Mouse (Mus musculus) hindbrain, embryonic 15.5 days (tissue): ENCODE results near the gene Olfr1232. TPM values are rescaled to one million over a fixed set of nuclear protein-coding genes. Genes with fewer than 3 reads are reported as not detected.

Experiments used
- ATAC-seq: fragments of 200-750 bp; cut with Nextera tagmentation; 2 replicates; pipeline ENCODE4 v1.8.0; 2017; ENCODE audit warnings: low read depth, moderate number of reproducible peaks, moderate TSS enrichment; ENCODE audit not compliant: low FRiP score
- H3K27ac ChIP-seq: fragments of 300-500 bp; sonication (generic); replicated peaks from 2 replicates; pipeline ENCODE4 v1.5.1; 2015; ENCODE audit warnings: mild to moderate bottlenecking, inconsistent platforms
- H3K27me3 ChIP-seq: fragments of 300-500 bp; sonication (generic); 2 replicates; pipeline ENCODE4 v1.6.1; 2015; ENCODE audit warnings: control low read depth, inconsistent platforms
- H3K36me3 ChIP-seq: fragments of 300-500 bp; sonication (generic); 2 replicates; pipeline ENCODE4 v1.6.1; 2015; ENCODE audit warnings: control low read depth, inconsistent platforms
- H3K4me1 ChIP-seq: fragments of 300-500 bp; sonication (generic); replicated peaks from 2 replicates; pipeline ENCODE4 v1.6.1; 2015; ENCODE audit warnings: control low read depth, inconsistent platforms
- H3K4me2 ChIP-seq: fragments of 300-500 bp; sonication (generic); 2 replicates; pipeline ENCODE4 v1.6.1; 2015; ENCODE audit warnings: moderate library complexity, mild to moderate bottlenecking, inconsistent platforms
- H3K4me3 ChIP-seq: fragments of 300-500 bp; sonication (generic); 2 replicates; pipeline ENCODE4 v1.5.1; 2015; ENCODE audit warnings: mild to moderate bottlenecking, inconsistent platforms
- H3K9ac ChIP-seq: fragments of 300-500 bp; sonication (generic); 2 replicates; pipeline ENCODE4 v1.6.1; 2015; ENCODE audit warnings: inconsistent platforms
- H3K9me3 ChIP-seq: fragments of 300-500 bp; sonication (generic); 2 replicates; pipeline ENCODE4 v1.6.1; 2016; ENCODE audit warnings: control low read depth, inconsistent platforms
- WGBS: fragments of 180-500 bp; shearing (Covaris S2); methylation state at CpG from one replicate; pipeline ENCODE4 v1.1.7; 2015; 5-methylcytosine and 5-hydroxymethylcytosine counted together
- polyA plus RNA-seq: library from polyadenylated mRNA; unstranded; fragments of >200 nt; fragmentation: Nextera tagmentation; extraction: Ambion mirVana; gene quantifications from 2 replicates; pipeline ENCODE4 v1.2.1, GENCODE M21; 2015

The Olfr1232 gene
- not detected in 2 replicates for polyA plus RNA-seq

DNA sequence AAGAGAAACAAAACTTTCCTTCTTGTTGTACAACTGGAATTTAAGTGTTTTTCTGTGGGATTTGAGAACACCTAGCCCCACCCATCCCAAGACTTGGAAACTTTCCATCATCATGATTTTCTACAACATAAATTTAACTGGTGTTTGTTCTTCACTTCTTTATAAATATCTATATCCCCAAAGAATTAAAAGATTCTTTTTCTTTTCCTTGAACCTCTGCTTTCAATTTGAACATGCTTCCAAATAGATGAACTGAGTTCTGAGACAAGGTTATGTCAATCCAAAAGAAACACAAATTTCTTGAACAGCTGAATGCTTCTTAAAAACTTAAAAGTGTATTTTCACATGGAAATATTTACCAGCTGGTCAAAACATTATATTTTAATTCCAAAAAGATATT is at the start of gene Olfr1232:
Gene Olfr1232, minus strand, starts transcription at position 101 of the 400 bp plus-strand sequence.
- Histone ChIP-seq H3K27me3 (no peaks in the 10 kb centered on the region), H3K9me3 (no peaks in the 10 kb centered on the region), H3K4me2 (no peak within 1 kb of the TSS), H3K9ac (no peak within 1 kb of the TSS), H3K36me3 (no peaks in the 10 kb centered on the region), H3K4me3 (no peak within 1 kb of the TSS), H3K27ac (no peak within 1 kb of the TSS), H3K4me1 (no peaks in the 10 kb centered on the region)
- ATAC-seq = no peak

DNA sequence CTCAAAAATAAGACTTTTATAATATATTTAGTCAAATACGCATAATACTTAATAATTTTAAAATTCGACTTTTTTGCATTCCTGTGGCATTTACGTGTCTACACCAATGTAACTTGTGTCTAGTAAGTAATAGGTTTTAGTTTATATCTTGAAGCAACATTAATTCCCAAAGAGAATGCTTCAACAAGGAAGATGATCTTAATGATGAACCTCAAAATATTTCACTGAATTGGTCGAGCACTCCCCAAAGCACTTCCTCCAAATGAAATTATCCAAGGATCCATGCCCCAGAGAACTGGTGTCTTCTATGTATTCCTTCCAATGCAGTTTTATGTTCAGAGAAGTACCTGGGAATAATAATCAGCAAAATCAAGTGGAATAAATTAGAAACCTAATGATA is 35.3 kb upstream of the Olfr1232 start, which contains the start of gene Olfr1234:
Gene Olfr1234, minus strand, starts transcription at position 101 of the 400 bp plus-strand sequence.
- Histone ChIP-seq H3K27me3 (no peaks in the 10 kb centered on the region), H3K4me3 (no peak within 1 kb of the TSS), H3K9me3 (no peaks in the 10 kb centered on the region), H3K4me1 (no peaks in the 10 kb centered on the region), H3K36me3 (no peaks in the 10 kb centered on the region), H3K9ac (no peak within 1 kb of the TSS), H3K27ac (no peak within 1 kb of the TSS), H3K4me2 (no peak within 1 kb of the TSS)
- 89% methylated on average over 4 of the region's 4 CpGs for WGBS
- no peak for ATAC-seq

DNA sequence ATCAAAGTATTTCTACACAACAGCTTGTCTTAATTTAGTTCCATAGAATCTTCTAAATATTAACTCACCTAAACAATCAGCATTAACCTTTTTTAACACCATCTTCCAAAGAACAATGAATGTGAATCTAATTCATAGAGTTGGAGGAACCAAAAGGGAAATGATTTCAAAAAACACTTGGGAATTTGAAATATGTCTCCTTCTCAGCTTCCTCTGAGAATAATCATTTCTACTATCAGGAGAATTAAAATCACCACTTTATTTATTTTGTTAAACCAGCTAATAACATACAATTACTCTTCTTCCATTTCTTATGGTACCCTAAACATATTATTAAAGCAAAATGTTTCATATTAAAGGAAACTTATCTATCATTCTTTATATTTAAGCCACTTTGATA is 12.8 kb upstream of the Olfr1232 start, which contains the start of gene Olfr1233:
Gene Olfr1233, minus strand, starts transcription at position 101 of the 400 bp plus-strand sequence.
- Histone ChIP-seq H3K4me3 (no peak within 1 kb of the TSS), H3K9ac (no peak within 1 kb of the TSS), H3K27me3 (no peaks in the 10 kb centered on the region), H3K9me3 (no peaks in the 10 kb centered on the region), H3K27ac (no peak within 1 kb of the TSS), H3K4me2 (no peak within 1 kb of the TSS), H3K36me3 (no peaks in the 10 kb centered on the region), H3K4me1 (no peaks in the 10 kb centered on the region)
- no peak for ATAC-seq

DNA sequence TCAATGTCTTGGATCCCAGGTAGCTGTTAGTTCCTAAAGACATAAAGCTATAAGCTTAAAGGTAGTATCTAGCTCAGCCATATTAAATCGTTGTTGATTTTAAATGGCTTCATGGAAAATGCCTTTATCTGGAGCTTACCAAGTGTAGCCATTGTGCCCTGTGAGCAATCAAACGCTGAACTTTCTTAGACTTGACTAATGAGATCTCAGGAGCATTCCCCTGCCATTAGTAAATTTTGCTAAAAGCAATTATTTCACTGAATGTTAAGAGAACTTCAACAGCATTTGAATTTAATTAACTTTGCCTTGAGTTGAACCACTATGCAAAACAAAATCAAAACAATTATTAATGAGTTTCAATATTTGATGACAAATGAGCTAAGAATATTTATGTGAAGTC is 22.5 kb downstream of the Olfr1232 start, which contains the start of gene Olfr1231:
Gene Olfr1231, minus strand, starts transcription at position 101 of the 400 bp plus-strand sequence.
- Histone ChIP-seq H3K27ac (no peak within 1 kb of the TSS), H3K9ac (no peak within 1 kb of the TSS), H3K4me2 (no peak within 1 kb of the TSS), H3K36me3 (no peaks in the 10 kb centered on the region), H3K27me3 (no peaks in the 10 kb centered on the region), H3K4me3 (no peak within 1 kb of the TSS), H3K9me3 (no peaks in the 10 kb centered on the region), H3K4me1 (no peaks in the 10 kb centered on the region)
- ATAC-seq = no peak
- 73% methylated on average over 2 of the region's 2 CpGs for WGBS

DNA sequence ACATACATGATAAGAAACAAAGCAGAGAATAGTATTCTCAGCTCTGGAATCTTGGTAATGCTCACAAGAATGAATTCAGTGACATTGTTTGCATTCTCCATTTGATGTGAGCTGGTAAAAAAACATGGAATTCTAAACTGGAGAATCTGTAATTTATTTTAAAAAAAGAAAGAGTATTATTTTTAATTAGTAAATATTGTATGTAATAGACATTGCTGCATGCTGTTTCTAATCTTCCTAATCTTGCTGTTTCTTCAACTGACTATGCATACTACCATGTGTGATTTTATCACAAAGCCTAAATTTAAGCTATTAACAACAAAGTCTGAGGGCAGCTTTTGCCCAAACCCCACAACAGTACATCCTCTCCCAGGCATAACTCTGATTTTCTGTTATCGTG is 32.3 kb downstream of the Olfr1232 start, which contains the start of gene Olfr1230:
Gene Olfr1230, minus strand, starts transcription at position 101 of the 400 bp plus-strand sequence.
- H3K4me1 ChIP-seq = no peaks in the 10 kb centered on the region
- H3K4me3 ChIP-seq = no peak within 1 kb of the TSS
- no peaks in the 10 kb centered on the region for H3K27me3 ChIP-seq
- ATAC-seq = no peak
- no peaks in the 10 kb centered on the region for H3K9me3 ChIP-seq
- no peak within 1 kb of the TSS for H3K9ac ChIP-seq
- WGBS = 87% methylated on average over 1 of the region's 1 CpGs
- H3K27ac ChIP-seq = no peak within 1 kb of the TSS
- H3K4me2 ChIP-seq = no peak within 1 kb of the TSS
- no peaks in the 10 kb centered on the region for H3K36me3 ChIP-seq

DNA sequence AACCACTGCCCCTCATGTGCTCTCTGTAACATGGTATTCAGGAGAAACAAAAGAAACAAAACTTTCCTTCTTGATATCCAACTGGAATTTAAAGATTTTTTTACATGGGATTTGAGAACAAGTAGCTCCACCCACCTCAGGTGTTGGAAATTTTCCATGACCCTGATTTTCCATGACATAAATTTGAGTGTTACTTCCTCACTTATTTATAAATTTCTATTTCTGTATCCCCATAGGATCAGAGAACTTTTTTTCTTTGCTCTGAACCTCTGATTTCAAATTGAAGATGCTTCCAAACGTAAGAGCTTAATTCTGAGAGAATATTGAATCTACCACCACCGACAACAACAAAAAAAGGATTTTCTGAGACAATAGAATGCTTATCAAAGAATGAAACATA is 41.6 kb downstream of the Olfr1232 start, which contains the start of gene Olfr1229:
Gene Olfr1229, minus strand, starts transcription at position 101 of the 400 bp plus-strand sequence.
- no peaks in the 10 kb centered on the region for H3K4me1 ChIP-seq
- 89% methylated on average over 2 of the region's 2 CpGs for WGBS
- no peaks in the 10 kb centered on the region for H3K27me3 ChIP-seq
- no peak within 1 kb of the TSS for H3K4me2 ChIP-seq
- H3K36me3 ChIP-seq = no peaks in the 10 kb centered on the region
- H3K4me3 ChIP-seq = no peak within 1 kb of the TSS
- no peak within 1 kb of the TSS for H3K27ac ChIP-seq
- ATAC-seq = no peak
- H3K9me3 ChIP-seq = no peaks in the 10 kb centered on the region
- no peak within 1 kb of the TSS for H3K9ac ChIP-seq

Other genes with a start within 250 kb of the Olfr1232 start
- not detected in 2 replicates for gene Olfr1219, start 246.2 kb downstream of the Olfr1232 start, polyA plus RNA-seq
- not detected in 2 replicates for gene Olfr1220, start 222.8 kb downstream of the Olfr1232 start, polyA plus RNA-seq
- gene Olfr1221, start 212.4 kb downstream of the Olfr1232 start, polyA plus RNA-seq = not detected in 2 replicates
- not detected in 2 replicates for gene Olfr1222, start 196.6 kb downstream of the Olfr1232 start, polyA plus RNA-seq
- not detected in 2 replicates for gene Olfr1223, start 178.1 kb downstream of the Olfr1232 start, polyA plus RNA-seq
- not detected in 2 replicates for gene Olfr1224-ps1, start 165.6 kb downstream of the Olfr1232 start, polyA plus RNA-seq
- gene Olfr1225, start 155.0 kb downstream of the Olfr1232 start, polyA plus RNA-seq = not detected in 2 replicates
- gene Olfr1226, start 129.6 kb downstream of the Olfr1232 start, polyA plus RNA-seq = not detected in 2 replicates
- gene Olfr1228, start 75.6 kb downstream of the Olfr1232 start, polyA plus RNA-seq = not detected in 2 replicates
- not detected in 2 replicates for gene Olfr1229, start 41.7 kb downstream of the Olfr1232 start, polyA plus RNA-seq
- gene Olfr1230, start 32.4 kb downstream of the Olfr1232 start, polyA plus RNA-seq = not detected in 2 replicates
- gene Olfr1231, start 22.6 kb downstream of the Olfr1232 start, polyA plus RNA-seq = not detected in 2 replicates
- not detected in 2 replicates for gene Olfr1233, start 12.7 kb upstream of the Olfr1232 start, polyA plus RNA-seq
- gene Olfr1234, start 35.2 kb upstream of the Olfr1232 start, polyA plus RNA-seq = not detected in 2 replicates
- not detected in 2 replicates for gene Olfr1238, start 80.0 kb upstream of the Olfr1232 start, polyA plus RNA-seq
- gene Olfr1239, start 90.7 kb upstream of the Olfr1232 start, polyA plus RNA-seq = not detected in 2 replicates
- gene Olfr1240, start 113.3 kb upstream of the Olfr1232 start, polyA plus RNA-seq = not detected in 2 replicates
- gene Olfr1241, start 157.5 kb upstream of the Olfr1232 start, polyA plus RNA-seq = not detected in 2 replicates
- not detected in 2 replicates for gene Olfr1242, start 168.7 kb upstream of the Olfr1232 start, polyA plus RNA-seq
- gene Olfr1243, start 201.8 kb upstream of the Olfr1232 start, polyA plus RNA-seq = not detected in 2 replicates
- gene Olfr1245, start 248.8 kb upstream of the Olfr1232 start, polyA plus RNA-seq = not detected in 2 replicates